Mouse (Mus musculus): ENCODE measurements around the gene Stard5.

- TF ChIP-seq CTCF (IDR thresholded peaks at IDR 0.05; ENCODE audit: low read depth): no peak
- no peak for TF ChIP-seq EP300 (IDR thresholded peaks at IDR 0.05; ENCODE audit: low read depth)
Measured at GRCm38 (mm10) chr7:83637781-83638583, 6.2 kb downstream of the Stard5 start.
